Comparison of ENCODE assay signal across 9 mouse cellular contexts in the genomic region with DNA sequence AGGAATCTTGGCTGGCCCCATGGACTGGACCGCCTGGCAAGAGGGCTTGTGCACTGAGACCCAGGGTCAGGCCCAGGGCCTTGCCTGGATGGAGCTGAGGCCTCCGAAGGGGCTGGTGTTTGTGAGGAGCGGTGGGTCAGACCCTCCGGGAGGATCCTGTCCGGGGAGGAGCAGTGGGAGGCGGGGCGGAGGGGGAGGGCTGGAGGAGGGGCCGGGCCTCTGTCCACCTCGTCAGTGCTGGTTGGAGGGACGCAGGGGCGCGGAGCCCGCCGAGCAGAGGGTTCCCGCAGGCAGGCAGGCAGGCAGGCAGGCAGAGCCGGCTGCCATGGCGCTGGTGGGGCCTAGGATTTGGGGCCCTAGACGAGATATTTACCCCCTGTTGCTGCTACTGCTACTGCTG. TPM values are rescaled to one million over a fixed set of nuclear protein-coding genes. Genes with fewer than 3 reads are reported as not detected.
DNase-seq lines count a peak whose midpoint lies in the region; ATAC-seq lines count a peak whose summit lies in the region.
"Had no signal": no experiment of that assay in that cellular context is flagged by ENCODE, and none has a peak within 500 bp of the region (broad histone marks: within the 10 kb centered on the region; RNA-seq: fewer than 3 reads in every experiment).

A gene (plus strand): TSS at position 234 of the 400 bp plus-strand sequence.

- H3K36me3 ChIP-seq in hindbrain, embryonic 14.5 days (replicated peaks; ENCODE audit: control insufficient read depth, insufficient read depth) = no peaks in the 10 kb centered on the region
- no peaks in the 10 kb centered on the region for H3K36me3 ChIP-seq in midbrain, embryonic 12.5 days

- ATAC-seq in hindbrain, embryonic 14.5 days (ENCODE audit: low FRiP score) = 0 out of 2 replicates have a peak, but pooled peaks have one; percentile 1
- peak; percentile 31 for ATAC-seq in midbrain, embryonic 12.5 days (ENCODE audit: low FRiP score, low read depth)
- ATAC-seq in inflammation-experienced regulatory T-cells, adult 6 months = no peak

- peak within 1 kb of the TSS; percentile 48 for H3K9ac ChIP-seq in hindbrain, embryonic 14.5 days
- H3K9ac ChIP-seq in midbrain, embryonic 12.5 days (replicated peaks) = peak within 1 kb of the TSS; percentile 74

- H3K27me3 ChIP-seq in hindbrain, embryonic 14.5 days (ENCODE audit: control insufficient read depth, insufficient read depth, low read length) = no peaks in the 10 kb centered on the region
- H3K27me3 ChIP-seq in midbrain, embryonic 12.5 days = peaks cover 11% of the 10 kb centered on the region

- peak within 1 kb of the TSS; percentile 46 for H3K4me2 ChIP-seq in hindbrain, embryonic 14.5 days (replicated peaks)
- H3K4me2 ChIP-seq in midbrain, embryonic 12.5 days (replicated peaks) = peak within 1 kb of the TSS; percentile 69

- intact Hi-C loops in gastrocnemius, postnatal 14 days (cut with DNase I; ENCODE audit: low total_unique reads) = no loop called here

- WGBS in hindbrain, embryonic 14.5 days = 3% methylated on average over 18 of the region's 18 CpGs
- 2% methylated on average over 14 of the region's 18 CpGs for WGBS in midbrain, embryonic 12.5 days

- H3K4me3 ChIP-seq in hindbrain, embryonic 14.5 days (replicated peaks; ENCODE audit: low read length) = peak within 1 kb of the TSS; percentile 32
- H3K4me3 ChIP-seq in midbrain, embryonic 12.5 days = peak within 1 kb of the TSS; percentile 58

- H3K9me3 ChIP-seq in hindbrain, embryonic 14.5 days (ENCODE audit: control insufficient read depth, low read length) = no peaks in the 10 kb centered on the region
- no peaks in the 10 kb centered on the region for H3K9me3 ChIP-seq in midbrain, embryonic 12.5 days

- peak within 1 kb of the TSS; percentile 65; the same call in 1 of the 2 replicates for H3K27ac ChIP-seq in hindbrain, embryonic 14.5 days
- H3K27ac ChIP-seq in midbrain, embryonic 12.5 days (replicated peaks) = peak within 1 kb of the TSS; percentile 88

- DNase-seq in adrenal gland, postnatal 14 days = peak; percentile 25
- DNase-seq in adrenal gland, postnatal 4 days (ENCODE audit: low spot score in 2 of 2) = no peak
- DNase-seq in R1 (ENCODE audit: low read depth, low spot score) = peak; percentile 64
- DNase-seq in hindbrain, embryonic 14.5 days (ENCODE audit: low spot score) = no peak
- DNase-seq in frontal cortex, postnatal 14 days (ENCODE audit: low spot score in 2 of 2) = no peak
- DNase-seq in gastrocnemius, postnatal 14 days = no peak

- H3K4me1 ChIP-seq in hindbrain, embryonic 14.5 days (replicated peaks; ENCODE audit: control insufficient read depth, insufficient read depth, low read length) = peaks cover 33% of the 10 kb centered on the region
- H3K4me1 ChIP-seq in midbrain, embryonic 12.5 days = peaks cover 70% of the 10 kb centered on the region

RNA-seq across cellular contexts. Expression of the gene that starts here (rescaled TPM):
- total RNA-seq in adrenal gland, postnatal 14 days (2021) = 0.60 and 0.82 TPM in 2 replicates
- 1 to 10 TPM; 1.1 to 2.7 TPM for total RNA-seq in adrenal gland, postnatal 4 days (2021)
- polyA plus RNA-seq in hindbrain, embryonic 14.5 days (2014; fragmentation: Nextera tagmentation; extraction: Ambion mirVana) = 4.5 and 6.3 TPM in 2 replicates
- 21.8 and 24.2 TPM in 2 replicates for polyA plus RNA-seq in midbrain, embryonic 12.5 days (2016; fragmentation: Nextera tagmentation; extraction: Ambion mirVana)
- total RNA-seq in gastrocnemius, postnatal 14 days (2021) = under 1 TPM; 0.11 to 0.12 TPM
- polyA plus RNA-seq in inflammation-experienced regulatory T-cells, adult 6 months (2017; shearing (Covaris generic)) = not detected
- total RNA-seq: hematopoietic stem cell, adult 5-6 weeks had no signal

Comparison
In these comparisons a context has a peak if more than half of its experiments do, and no peak if none do; other contexts are left out.
1. Peak in DNase-seq in adrenal gland, postnatal 14 days; RNA of the gene not detected or under 1 TPM.